ENCODE assay signal across 13 mouse cellular contexts in the genomic region with DNA sequence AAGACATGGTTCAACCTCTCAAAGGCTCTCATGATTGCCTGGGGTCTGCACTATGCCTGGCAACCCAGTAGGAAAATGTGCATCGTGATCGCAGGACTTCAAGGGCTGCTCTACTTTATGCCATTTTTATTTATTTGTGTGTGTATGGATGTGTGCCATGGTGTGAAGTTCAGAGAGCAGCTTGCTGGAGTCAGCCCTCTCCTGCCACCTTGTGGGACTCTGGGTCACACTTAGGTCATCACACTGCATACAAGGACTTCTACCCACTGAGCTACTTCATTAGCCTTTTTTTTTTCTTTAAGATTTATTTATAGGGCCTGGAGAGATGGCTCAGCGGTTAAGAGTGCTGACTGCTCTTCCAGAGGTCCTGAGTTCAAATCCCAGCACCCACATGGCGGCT. TPM values are rescaled to one million over a fixed set of nuclear protein-coding genes. Genes with fewer than 3 reads are reported as not detected.
DNase-seq lines count a peak whose midpoint lies in the region; ATAC-seq and TF ChIP-seq lines count a peak whose summit lies in the region.
"Had no signal": no experiment of that assay in that cellular context is flagged by ENCODE, and none has a peak within 500 bp of the region (broad histone marks: within the 10 kb centered on the region; RNA-seq: fewer than 3 reads in every experiment).

No protein-coding gene starts in this region.

- H3K27me3 ChIP-seq in heart, postnatal 0 days (ENCODE audit: control insufficient read depth, insufficient read depth, low read length): no peaks in the 10 kb centered on the region
- H3K27me3 ChIP-seq: heart, embryonic 12.5 days; liver, embryonic 13.5 days had no signal

- WGBS in heart, postnatal 0 days: 76% methylated on average over 4 of the region's 4 CpGs

- no peak overlapping the region for H3K4me3 ChIP-seq in heart, postnatal 0 days (ENCODE audit: low read depth, low read length)
- H3K4me3 ChIP-seq: erythroblast, embryonic 14.5 days; heart, embryonic 12.5 days; liver, embryonic 13.5 days; myocyte had no signal

- intact Hi-C loops in heart, postnatal 25 days (cut with DNase I): loop anchor here (5.0 kb wide), 1 partner anchor 35 kb away; no protein-coding TSS in a partner anchor
- intact Hi-C loops in gastrocnemius, postnatal 36 days (cut with DNase I): no loop called here

- no peak overlapping the region for H3K27ac ChIP-seq in heart, postnatal 0 days (ENCODE audit: low read depth)
- H3K27ac ChIP-seq: liver, embryonic 13.5 days had no signal

- no peaks in the 10 kb centered on the region for H3K4me1 ChIP-seq in heart, postnatal 0 days (ENCODE audit: control insufficient read depth, insufficient read depth)
- H3K4me1 ChIP-seq: heart, embryonic 12.5 days had no signal

- no peaks in the 10 kb centered on the region for H3K9me3 ChIP-seq in heart, postnatal 0 days (replicated peaks; ENCODE audit: control insufficient read depth, low read length)
- H3K9me3 ChIP-seq: heart, embryonic 12.5 days; liver, embryonic 13.5 days had no signal

- H3K4me2 ChIP-seq in heart, postnatal 0 days (ENCODE audit: low read depth, low read length): no peak overlapping the region
- H3K4me2 ChIP-seq: heart, embryonic 12.5 days; liver, embryonic 13.5 days had no signal

- ATAC-seq in heart, postnatal 0 days (ENCODE audit: insufficient read depth, low read depth): peak; percentile 57; the same call in 1 of the 2 replicates

- H3K36me3 ChIP-seq in heart, postnatal 0 days (replicated peaks; ENCODE audit: control insufficient read depth, insufficient read depth, low read length): peaks cover 94% of the 10 kb centered on the region

- DNase-seq in heart, postnatal 0 days (ENCODE audit: low spot score): no peak
- no peak for DNase-seq in heart, postnatal 25 days (ENCODE audit: low spot score)
- peak; percentile 88 for DNase-seq in 416B (ENCODE audit: low read depth)
- DNase-seq in adipocyte (ENCODE audit: low spot score): peak; percentile 57
- DNase-seq in kidney, postnatal 36 days: peak; percentile 77 to 82
- DNase-seq in thymus, postnatal 10 days (ENCODE audit: low spot score in 2 of 2): no peak
- no peak for DNase-seq in gastrocnemius, postnatal 36 days
- no peak for DNase-seq in frontal cortex, adult 2 months (ENCODE audit: extremely low spot score in 1 of 2, low spot score in 1 of 2)
- DNase-seq: liver, embryonic 13.5 days; right cerebral cortex, postnatal 4 days had no signal

- peak; percentile 52 for TF ChIP-seq CTCF in heart, postnatal 0 days (IDR thresholded peaks at IDR 0.05; ENCODE audit: low read depth)

- no peak overlapping the region for H3K9ac ChIP-seq in heart, postnatal 0 days (replicated peaks; ENCODE audit: low read depth, low read length)
- H3K9ac ChIP-seq: heart, embryonic 12.5 days; liver, embryonic 13.5 days had no signal

- TF ChIP-seq EP300 in heart, postnatal 0 days (IDR thresholded peaks at IDR 0.05; ENCODE audit: low read depth): no peak

RNA-seq across cellular contexts. Expression of a gene that starts 23.6 kb away (rescaled TPM):
- total RNA-seq in heart, postnatal 0 days (2014; rRNA removed; ENCODE audit: low replicate concordance): 5.1 TPM in 1 of 2 replicates, not detected in the other
- polyA plus RNA-seq in heart, postnatal 0 days (2015; fragmentation: Nextera tagmentation; extraction: Ambion mirVana): 2.2 TPM in 2 replicates
- 1 to 10 TPM; 4.8 to 7.8 TPM for total RNA-seq in heart, postnatal 25 days (2021)
- 1 to 10 TPM; 1.4 to 1.9 TPM for total RNA-seq in gastrocnemius, postnatal 36 days (2021)
- 25.2 and 27.1 TPM in 2 replicates for polyA plus RNA-seq in frontal cortex, adult 2 months (2012; rRNA removed)
- polyA plus RNA-seq: erythroblast, embryonic 14.5 days had no signal

RNA-seq across cellular contexts. Expression of a gene that starts 30.1 kb away (rescaled TPM):
- 10.4 and 18.2 TPM in 2 replicates for total RNA-seq in heart, postnatal 0 days (2014; rRNA removed; ENCODE audit: low replicate concordance)
- 1.9 and 2.2 TPM in 2 replicates for polyA plus RNA-seq in heart, postnatal 0 days (2015; fragmentation: Nextera tagmentation; extraction: Ambion mirVana)
- total RNA-seq in heart, postnatal 25 days (2021): 10 to 100 TPM; 11.5 to 12.9 TPM
- 1 to 10 TPM; 4.8 to 6.3 TPM for total RNA-seq in gastrocnemius, postnatal 36 days (2021)
- 7.0 and 7.4 TPM in 2 replicates for polyA plus RNA-seq in frontal cortex, adult 2 months (2012; rRNA removed)

RNA-seq across cellular contexts. Expression of a gene that starts 51.3 kb away (rescaled TPM):
- 69.2 and 90.6 TPM in 2 replicates for total RNA-seq in heart, postnatal 0 days (2014; rRNA removed; ENCODE audit: low replicate concordance)
- polyA plus RNA-seq in heart, postnatal 0 days (2015; fragmentation: Nextera tagmentation; extraction: Ambion mirVana): 39.4 and 39.6 TPM in 2 replicates
- 10 to 100 TPM; 85.3 to 86.5 TPM for total RNA-seq in heart, postnatal 25 days (2021)
- total RNA-seq in gastrocnemius, postnatal 36 days (2021): 10 to 100 TPM; 35.7 to 35.8 TPM
- 57.7 and 59.8 TPM in 2 replicates for polyA plus RNA-seq in frontal cortex, adult 2 months (2012; rRNA removed)

RNA-seq across cellular contexts. Expression of a gene that starts 51.4 kb away (rescaled TPM):
- 236 and 249 TPM in 2 replicates for total RNA-seq in heart, postnatal 0 days (2014; rRNA removed; ENCODE audit: low replicate concordance)
- 244 and 267 TPM in 2 replicates for polyA plus RNA-seq in heart, postnatal 0 days (2015; fragmentation: Nextera tagmentation; extraction: Ambion mirVana)
- 100 to 1,000 TPM; 265 to 324 TPM for total RNA-seq in heart, postnatal 25 days (2021)
- total RNA-seq in gastrocnemius, postnatal 36 days (2021): 100 to 1,000 TPM; 421 to 471 TPM
- polyA plus RNA-seq in frontal cortex, adult 2 months (2012; rRNA removed): 334 and 368 TPM in 2 replicates

Comparison
In these comparisons a context has a peak if more than half of its experiments do, and no peak if none do; other contexts are left out.
1. DNase-seq: peak in 416B (single experiment), adipocyte (single experiment) and kidney, postnatal 36 days (2 of 2); none in heart, postnatal 0 days (single experiment), heart, postnatal 25 days (single experiment), thymus, postnatal 10 days (0 of 2), gastrocnemius, postnatal 36 days (0 of 2) and frontal cortex, adult 2 months (0 of 2).